Comparison of ENCODE assay signal across 19 mouse cellular contexts in the genomic region with DNA sequence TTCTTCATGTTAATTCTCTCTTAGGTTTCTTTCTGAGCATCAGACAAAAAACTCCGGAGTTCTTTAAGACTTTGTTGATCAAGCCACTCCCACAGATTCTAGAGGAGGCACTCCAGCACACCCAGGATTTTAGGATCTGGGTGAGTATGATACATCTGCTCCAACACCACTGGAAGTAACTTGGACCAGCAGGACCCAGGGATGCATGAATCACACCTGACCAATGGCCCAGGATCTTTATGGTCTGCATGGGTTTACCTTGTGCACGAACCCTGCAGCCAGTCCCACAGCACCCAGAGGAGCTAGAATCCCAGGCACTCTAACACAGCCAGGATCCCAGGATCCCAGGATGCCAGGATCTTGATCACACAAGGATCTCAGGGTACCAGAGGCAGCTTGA.
DNase-seq lines count a peak whose midpoint lies in the region; ATAC-seq and TF ChIP-seq lines count a peak whose summit lies in the region.
"Had no signal": no experiment of that assay in that cellular context is flagged by ENCODE, and none has a peak within 500 bp of the region (broad histone marks: within the 10 kb centered on the region; RNA-seq: fewer than 3 reads in every experiment).

No protein-coding gene starts in this region.

- no peaks in the 10 kb centered on the region for H3K27me3 ChIP-seq in Patski
- no peaks in the 10 kb centered on the region for H3K27me3 ChIP-seq in midbrain, embryonic 10.5 days (ENCODE audit: low read depth, poor library complexity, severe bottlenecking)
- H3K27me3 ChIP-seq: CH12.LX had no signal

- peak; percentile 73 for DNase-seq in heart, adult 11 months
- no peak for DNase-seq in heart, postnatal 25 days (ENCODE audit: low spot score)
- no peak for DNase-seq in Patski (ENCODE audit: low read depth, low spot score)
- no peak for DNase-seq in midbrain, embryonic 10.5 days (ENCODE audit: low spot score)
- DNase-seq: adrenal gland, adult 2 months; adrenal gland, adult 8-10 months; adrenal gland, postnatal 10 days; adrenal gland, postnatal 14 days; adrenal gland, postnatal 25 days; adrenal gland, postnatal 36 days; B cell, adult 2 months; cerebellum, adult 11 months; cerebellum, adult 11-12 months; cerebellum, adult 18-20 months; cerebellum, adult 2 months had no signal

- intact Hi-C loops in heart, postnatal 25 days (cut with DNase I) = no loop called here

- in situ Hi-C loops in Patski (cut with MboI; ENCODE audit: low pct_unique_long_range_greater_than_20kb) = loop anchor here (5.0 to 25.0 kb wide), 2 partner anchors 230 to 960 kb away; no protein-coding TSS in a partner anchor

- TF ChIP-seq CTCF in Patski (IDR thresholded peaks at IDR 0.05) = no peak

- H3K9me3 ChIP-seq in midbrain, embryonic 10.5 days (replicated peaks) = peaks cover 32% of the 10 kb centered on the region; the same call in 1 of the 2 replicates
- H3K9me3 ChIP-seq: G1E had no signal

- no peaks in the 10 kb centered on the region for H3K36me3 ChIP-seq in midbrain, embryonic 10.5 days
- H3K36me3 ChIP-seq: G1E had no signal

- H3K4me1 ChIP-seq in midbrain, embryonic 10.5 days = no peaks in the 10 kb centered on the region

- H3K27ac ChIP-seq in midbrain, embryonic 10.5 days (replicated peaks) = no peak overlapping the region

- CTCF ChIA-PET in Patski (lab: Charles Lee) = no interaction called here

- no peak overlapping the region for H3K4me3 ChIP-seq in midbrain, embryonic 10.5 days

- 73% methylated on average over 2 of the region's 2 CpGs for WGBS in midbrain, embryonic 10.5 days

- peak; percentile 51 for ATAC-seq in Patski
- ATAC-seq: activated CD4-positive, CD25-positive, alpha-beta regulatory T cell, adult 4 months; CD4-positive, CD25-positive, alpha-beta regulatory T cell, adult 4 months had no signal

- POLR2A ChIA-PET in Patski (lab: Charles Lee) = no interaction called here
